Mouse (Mus musculus) left cerebral cortex, postnatal 14 days (tissue): ENCODE measurements at regions not wholly inside any gene's neighbourhood (a gene's known extent, or its start where the extent isn't known, plus 50 kb on each side); places are given as distances from the start of the nearest gene placed in this dataset.
"Not testable (repeated sequence)": the region's sequence is repeated elsewhere in the genome, so short reads cannot be mapped to it uniquely, and the experiment has no call there.

Source experiments
- DNase-seq, 2 experiments: peaks; one replicate each; pipeline ENCODE4 v3.0.0; 2021 to 2022; ENCODE audit warnings: low spot score in 2 of 2, mixed read lengths in 1 of 2
- intact Hi-C: fragments of 180-260 bp; cut with DNase I; formaldehyde crosslinking; loops from one replicate; pipeline ENCODE4 v1.15.1; 2025

- intact Hi-C loops, result not testable (repeated sequence)
These were observed 167.4 kb downstream of the Kif21a start for GRCm38 (mm10) chr15:90882349-90882748.

GRCm38 (mm10) chr15:90869452-90869851 lies 180.3 kb downstream of the Kif21a start:
- intact Hi-C loops, result no loop called here

More at GRCm38 (mm10) chr15:90882349-90882748, 167.4 kb downstream of the Kif21a start:
- DNase-seq, result not testable (repeated sequence)

GRCm38 (mm10) chr15:90853763-90854162 lies 174.5 kb upstream of the Cpne8 start:
- intact Hi-C loops, DNase-seq: not testable (repeated sequence)

More at GRCm38 (mm10) chr15:90869452-90869851, 180.3 kb downstream of the Kif21a start:
- no peak for DNase-seq

- intact Hi-C loops, result no loop called here
- DNase-seq, result no peak
These were observed 172.8 kb upstream of the Cpne8 start for GRCm38 (mm10) chr15:90851991-90852390.

- peak; percentile 37 to 61 for DNase-seq
- intact Hi-C loops, result loop anchor here (2.0 to 10.0 kb wide), 2 partner anchors 83 to 161 kb away; no protein-coding TSS in a partner anchor
These were observed 162.2 kb upstream of the Cpne8 start for GRCm38 (mm10) chr15:90841471-90841870.

- no peak for DNase-seq
- intact Hi-C loops, result no loop called here
These were observed 156.4 kb upstream of the Cpne8 start for GRCm38 (mm10) chr15:90835586-90835985.

GRCm38 (mm10) chr15:90827816-90828215 lies 148.6 kb upstream of the Cpne8 start:
- intact Hi-C loops, result no loop called here
- DNase-seq, result no peak

GRCm38 (mm10) chr15:90822306-90822705 lies 143.1 kb upstream of the Cpne8 start:
- no peak for DNase-seq
- intact Hi-C loops, result no loop called here

- no peak for DNase-seq
- intact Hi-C loops, result no loop called here
These were observed 140.9 kb upstream of the Cpne8 start for GRCm38 (mm10) chr15:90819949-90820655.

- DNase-seq, result peak; percentile 15 to 34
- intact Hi-C loops, result no loop called here
These were observed 138.9 kb upstream of the Cpne8 start for GRCm38 (mm10) chr15:90818161-90818560.

- DNase-seq, result no peak
- intact Hi-C loops, result no loop called here
These were observed 134.7 kb upstream of the Cpne8 start for GRCm38 (mm10) chr15:90813907-90814306.

GRCm38 (mm10) chr15:90810341-90810740 lies 131.1 kb upstream of the Cpne8 start:
- intact Hi-C loops, result no loop called here
- DNase-seq, result no peak

GRCm38 (mm10) chr15:90808236-90808635 lies 129.0 kb upstream of the Cpne8 start:
- no peak for DNase-seq
- intact Hi-C loops, result no loop called here

GRCm38 (mm10) chr15:90798056-90798455 lies 118.8 kb upstream of the Cpne8 start:
- no peak for DNase-seq
- intact Hi-C loops, result no loop called here

- no peak for DNase-seq
- intact Hi-C loops, result no loop called here
These were observed 110.7 kb upstream of the Cpne8 start for GRCm38 (mm10) chr15:90789941-90790340.

GRCm38 (mm10) chr15:90784741-90785140 lies 105.5 kb upstream of the Cpne8 start:
- no peak for DNase-seq
- intact Hi-C loops, result no loop called here

- no peak for DNase-seq
- intact Hi-C loops, result no loop called here
These were observed 88.3 kb upstream of the Cpne8 start for GRCm38 (mm10) chr15:90767521-90767920.

- intact Hi-C loops, DNase-seq: not testable (repeated sequence)
These were observed 85.3 kb upstream of the Cpne8 start for GRCm38 (mm10) chr15:90764501-90764900.

- intact Hi-C loops, result no loop called here
- DNase-seq, result no peak
These were observed 54.7 kb upstream of the Cpne8 start for GRCm38 (mm10) chr15:90733891-90734290.
